Mouse (Mus musculus) MEL (cell line): ENCODE data around the gene Dnajc11.

Source experiments
- CHD2 ChIP-seq: IDR thresholded peaks from 2 replicates; pipeline ENCODE4 v1.6.1; 2011; ENCODE audit warnings: low read length, improper control_type of control experiment
- CTCF ChIP-seq, 3 experiments: IDR thresholded peaks in 2 of 3; conservative IDR thresholded peaks in 1 of 3; 2 replicates each; pipeline ENCODE4 v1.5.1; 2011 to 2012; ENCODE audit warnings: low read length in 3 of 3, low read depth in 2 of 3, mild to moderate bottlenecking in 2 of 3, improper control_type of control experiment in 1 of 3, inconsistent platforms in 1 of 3, mixed read lengths in 1 of 3, moderate library complexity in 1 of 3; ENCODE audit not compliant: control insufficient read depth in 1 of 3, insufficient read depth in 1 of 3, poor library complexity in 1 of 3, severe bottlenecking in 1 of 3
- MAX ChIP-seq: IDR thresholded peaks from 2 replicates; pipeline ENCODE4 v1.6.1; 2011; ENCODE audit warnings: low read length, improper control_type of control experiment
- MEF2A ChIP-seq: IDR thresholded peaks from 2 replicates; pipeline ENCODE4 v1.6.1; 2014; ENCODE audit warnings: low read depth, mild to moderate bottlenecking, inconsistent platforms, low read length, improper control_type of control experiment; ENCODE audit not compliant: poor library complexity, insufficient replicate concordance, severe bottlenecking; ENCODE audit errors: extremely low read depth
- MYC ChIP-seq: IDR thresholded peaks from 2 replicates; pipeline ENCODE4 v1.6.1; 2011; ENCODE audit warnings: low read depth, mild to moderate bottlenecking, low read length, improper control_type of control experiment, moderate library complexity
- POLR2A ChIP-seq, 2 experiments: IDR thresholded peaks; 2 replicates each; pipeline ENCODE4 v1.6.1; 2011 to 2012; ENCODE audit warnings: low read length in 2 of 2, mild to moderate bottlenecking in 2 of 2, control low read depth in 1 of 2, improper control_type of control experiment in 1 of 2, low read depth in 1 of 2, moderate library complexity in 1 of 2; ENCODE audit not compliant: control insufficient read depth in 1 of 2, insufficient read depth in 1 of 2, poor library complexity in 1 of 2
- POLR2AphosphoS2 ChIP-seq: IDR thresholded peaks from 2 replicates; pipeline ENCODE4 v1.6.1; 2011; ENCODE audit warnings: low read length, improper control_type of control experiment
- RCOR1 ChIP-seq: IDR thresholded peaks from 2 replicates; pipeline ENCODE4 v1.6.1; 2012; ENCODE audit warnings: low read depth, mild to moderate bottlenecking, inconsistent platforms, low read length, improper control_type of control experiment
- TAL1 ChIP-seq: IDR thresholded peaks from 2 replicates; pipeline ENCODE4 v1.6.1; 2012; ENCODE audit warnings: mild to moderate bottlenecking, inconsistent platforms, low read length, moderate library complexity, mixed read lengths

GRCm38 (mm10) chr4:151904098-151904497, 29.4 kb upstream of the Dnajc11 start:
- peak; percentile 99 for TF ChIP-seq MYC
- TF ChIP-seq RCOR1 = peak; percentile 70
- no peak for TF ChIP-seq CTCF (IDR thresholded peaks at IDR 0.05 in 2 of 3, conservative IDR thresholded peaks at IDR 0.05 in 1 of 3; ENCODE audit: control insufficient read depth in 1 of 3, insufficient read depth in 1 of 3, low read depth in 2 of 3, low read length in 3 of 3, poor library complexity in 1 of 3, severe bottlenecking in 1 of 3)
- peak; percentile 99 for TF ChIP-seq MAX
- peak; percentile 64 for TF ChIP-seq TAL1
- no peak for TF ChIP-seq CHD2
- no peak for TF ChIP-seq MEF2A
- peak in 1 of 2 experiments; percentile 57; a peak in 2 of 4 replicates for TF ChIP-seq POLR2A (IDR thresholded peaks at IDR 0.05; ENCODE audit: control insufficient read depth in 1 of 2, insufficient read depth in 1 of 2, low read depth in 1 of 2, low read length in 2 of 2, poor library complexity in 1 of 2)
- no peak for TF ChIP-seq POLR2AphosphoS2
